Mouse (Mus musculus): ENCODE measurements at regions not wholly inside any gene's neighbourhood (a gene's known extent, or its start where the extent isn't known, plus 50 kb on each side); places are given as distances from the start of the nearest gene placed in this dataset.

- DNase-seq: no peak
Measured at GRCm38 (mm10) chr10:56912711-56913110, 535.6 kb downstream of the Gja1 start.

- no peak for DNase-seq
Measured at GRCm38 (mm10) chr10:56914103-56914502, 537.0 kb downstream of the Gja1 start.

- no peak for DNase-seq
Measured at GRCm38 (mm10) chr10:56918412-56918811, 541.3 kb downstream of the Gja1 start.

- peak; percentile 51 for DNase-seq
Measured at GRCm38 (mm10) chr10:56920711-56921672, 543.9 kb downstream of the Gja1 start.

- no peak for DNase-seq
Measured at GRCm38 (mm10) chr10:56935174-56935573, 551.0 kb upstream of the Hsf2 start.

GRCm38 (mm10) chr10:56941972-56942371 lies 544.2 kb upstream of the Hsf2 start:
- no peak for DNase-seq

- no peak for DNase-seq
Measured at GRCm38 (mm10) chr10:56944434-56945145, 541.6 kb upstream of the Hsf2 start.

- no peak for DNase-seq
Measured at GRCm38 (mm10) chr10:56956728-56957127, 529.5 kb upstream of the Hsf2 start.

- DNase-seq: no peak
Measured at GRCm38 (mm10) chr10:56962096-56962807, 523.9 kb upstream of the Hsf2 start.

GRCm38 (mm10) chr10:56963215-56963614 lies 523.0 kb upstream of the Hsf2 start:
- DNase-seq: peak; percentile 7

- no peak for DNase-seq
Measured at GRCm38 (mm10) chr10:56968913-56969312, 517.3 kb upstream of the Hsf2 start.

GRCm38 (mm10) chr10:56974812-56975211 lies 511.4 kb upstream of the Hsf2 start:
- DNase-seq: no peak

GRCm38 (mm10) chr10:56979601-56980000 lies 506.6 kb upstream of the Hsf2 start:
- DNase-seq: no peak

- no peak for DNase-seq
Measured at GRCm38 (mm10) chr10:56980821-56981220, 505.4 kb upstream of the Hsf2 start.

GRCm38 (mm10) chr10:56982526-56983190 lies 503.5 kb upstream of the Hsf2 start:
- no peak for DNase-seq

- no peak for DNase-seq
Measured at GRCm38 (mm10) chr10:56994969-56995368, 491.2 kb upstream of the Hsf2 start.

GRCm38 (mm10) chr10:57000892-57001722 lies 485.1 kb upstream of the Hsf2 start:
- DNase-seq: peak; percentile 24

- DNase-seq: no peak
Measured at GRCm38 (mm10) chr10:57001723-57002110, 484.5 kb upstream of the Hsf2 start.

GRCm38 (mm10) chr10:57037641-57038040 lies 448.5 kb upstream of the Hsf2 start:
- no peak for DNase-seq

- DNase-seq: no peak
Measured at GRCm38 (mm10) chr10:57040201-57040600, 446.0 kb upstream of the Hsf2 start.

GRCm38 (mm10) chr10:57046021-57046420 lies 440.2 kb upstream of the Hsf2 start:
- DNase-seq: no peak

GRCm38 (mm10) chr10:57046891-57047290 lies 439.3 kb upstream of the Hsf2 start:
- no peak for DNase-seq

All from kidney, adult 18-20 months (tissue).